Mouse (Mus musculus): ENCODE measurements around the gene Rgs7bp.

The Rgs7bp gene

DNA sequence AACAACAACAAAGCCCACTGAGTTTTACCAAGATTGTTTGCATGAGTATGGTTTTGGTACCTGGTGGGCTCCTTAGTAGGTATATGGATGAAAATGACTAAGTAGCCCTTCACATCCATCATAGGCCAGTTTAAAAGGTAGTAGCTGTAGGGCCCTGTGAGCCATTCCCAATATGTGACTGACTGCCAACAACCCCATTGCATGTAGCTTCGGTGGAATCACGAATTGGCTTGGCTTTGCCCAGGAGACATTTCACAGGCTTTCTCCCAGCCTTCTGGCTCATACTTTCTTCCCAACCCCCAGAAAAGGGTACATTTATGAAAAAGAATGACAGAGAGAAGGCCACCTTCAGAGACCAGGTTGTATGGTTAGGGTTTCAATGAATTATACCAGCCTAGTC, 45.8 kb downstream of the Rgs7bp start:
- ATAC-seq (ENCODE audit: low TSS enrichment) = peak; percentile 78

DNA sequence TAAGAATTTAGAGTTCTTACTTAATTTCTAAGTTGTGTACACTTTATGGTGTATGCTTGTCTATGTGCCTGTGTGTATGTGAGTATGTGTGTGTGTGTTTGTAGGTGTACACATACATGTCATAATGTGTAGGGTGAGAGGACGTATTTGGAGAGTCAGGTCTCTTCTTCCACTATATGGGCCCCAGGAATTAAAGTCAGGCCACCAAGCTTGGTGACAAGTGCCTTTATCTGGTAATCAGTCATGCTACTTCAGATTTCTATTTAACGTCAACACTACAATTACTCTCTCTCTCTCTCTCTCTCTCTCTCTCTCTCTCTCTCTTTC, 51.9 kb downstream of the Rgs7bp start:
- no peak for ATAC-seq (ENCODE audit: low TSS enrichment)

GRCm38 (mm10) chr13:105002132-105002830, 52.4 kb downstream of the Rgs7bp start:
- peak; percentile 35 for ATAC-seq (ENCODE audit: low TSS enrichment)

DNA sequence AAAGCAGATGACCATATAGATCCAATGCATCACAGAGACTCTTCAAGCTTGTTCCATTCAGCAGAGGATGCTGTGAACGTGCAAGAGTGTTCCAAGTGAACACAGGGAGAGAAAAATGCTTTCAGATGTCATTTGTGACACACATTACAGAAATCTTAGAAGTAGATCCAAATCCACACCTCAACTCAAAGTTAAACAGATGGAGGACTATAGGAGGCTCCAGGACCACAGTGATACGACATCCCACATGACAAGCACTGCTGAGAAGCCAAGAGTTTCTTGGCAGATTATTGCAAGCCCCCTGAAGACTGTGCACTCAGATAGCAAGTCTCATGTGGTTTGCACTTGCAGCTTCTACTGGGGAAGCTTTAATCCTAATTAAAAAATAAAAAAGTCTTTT, 53.0 kb downstream of the Rgs7bp start:
- ATAC-seq (ENCODE audit: low TSS enrichment) = peak; percentile 35

DNA sequence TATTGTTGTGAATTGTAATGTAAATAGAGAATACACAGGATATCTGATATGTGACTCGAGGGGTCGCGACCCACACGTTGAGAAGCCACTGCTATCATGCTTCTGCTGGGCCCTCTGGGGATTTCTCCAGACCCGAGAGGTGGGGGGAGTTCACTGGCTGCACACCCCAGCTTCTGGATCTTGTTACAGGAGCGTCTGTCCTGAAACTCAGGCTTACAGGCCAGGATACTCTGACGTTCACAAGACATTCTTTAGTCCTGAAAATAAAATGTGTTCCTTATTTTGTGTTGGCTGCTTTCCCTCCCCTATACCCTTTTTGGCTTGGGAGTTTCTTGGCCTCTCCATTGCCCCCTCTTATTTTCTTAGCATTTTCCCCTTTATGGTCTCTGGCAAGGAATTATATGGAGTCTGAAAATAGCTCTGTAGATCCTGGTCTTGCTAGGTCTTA, 65.9 kb downstream of the Rgs7bp start:
- ATAC-seq (ENCODE audit: low TSS enrichment) = no peak

DNA sequence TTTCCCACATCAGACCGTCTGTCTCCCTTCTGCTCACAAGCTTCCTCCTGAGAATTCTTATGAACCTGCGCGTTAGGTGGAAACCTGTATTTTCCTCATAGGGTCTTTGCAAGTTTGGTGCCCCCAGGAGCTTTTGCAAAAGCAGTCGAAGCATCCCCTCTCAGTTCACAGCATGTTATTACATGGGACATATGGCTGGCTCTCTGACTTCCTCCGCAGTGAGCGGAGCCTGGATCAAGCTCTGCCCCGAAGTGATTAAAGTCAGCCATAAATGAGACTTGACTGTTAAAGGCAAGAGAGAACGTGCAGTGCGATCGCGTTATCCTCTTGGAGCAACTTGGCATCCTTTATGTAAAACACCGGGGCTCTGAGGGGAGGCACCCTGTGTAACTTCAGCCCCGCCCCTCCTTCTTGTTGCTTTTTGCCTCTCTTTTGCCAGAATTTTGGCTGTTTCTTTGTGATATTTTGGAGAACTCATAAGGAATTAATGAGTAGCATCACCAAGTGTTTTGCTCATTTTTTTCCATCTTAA, 66.7 kb downstream of the Rgs7bp start:
- 0 out of 2 replicates have a peak, but pooled peaks have one; percentile 21 for ATAC-seq (ENCODE audit: low TSS enrichment)

GRCm38 (mm10) chr13:104985691-104986090, 69.0 kb downstream of the Rgs7bp start:
- ATAC-seq (ENCODE audit: low TSS enrichment) = no peak

DNA sequence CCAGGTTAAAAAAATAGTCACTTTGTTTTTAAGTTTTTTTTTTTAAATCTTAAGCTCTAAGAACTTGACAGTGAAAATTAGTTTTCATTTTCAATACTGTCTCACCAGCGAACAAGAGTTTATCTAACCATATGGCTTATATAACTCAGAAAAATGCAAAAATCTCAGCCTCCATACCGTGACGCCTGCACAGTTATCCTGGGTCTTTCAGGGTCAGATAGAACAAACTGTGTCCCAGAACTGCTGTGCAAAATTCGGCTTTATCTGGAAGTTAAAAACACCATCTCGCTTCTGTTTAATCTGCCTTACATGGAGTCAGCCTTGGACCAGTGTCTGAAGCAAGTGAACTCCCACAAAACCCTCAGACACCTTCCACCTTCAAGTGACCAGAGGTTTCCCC, 70.7 kb downstream of the Rgs7bp start:
- peak; percentile 29; the same call in 1 of the 2 replicates for ATAC-seq (ENCODE audit: low TSS enrichment)

GRCm38 (mm10) chr13:104982781-104983353, 71.9 kb downstream of the Rgs7bp start:
- ATAC-seq (ENCODE audit: low TSS enrichment) = peak; percentile 84

DNA sequence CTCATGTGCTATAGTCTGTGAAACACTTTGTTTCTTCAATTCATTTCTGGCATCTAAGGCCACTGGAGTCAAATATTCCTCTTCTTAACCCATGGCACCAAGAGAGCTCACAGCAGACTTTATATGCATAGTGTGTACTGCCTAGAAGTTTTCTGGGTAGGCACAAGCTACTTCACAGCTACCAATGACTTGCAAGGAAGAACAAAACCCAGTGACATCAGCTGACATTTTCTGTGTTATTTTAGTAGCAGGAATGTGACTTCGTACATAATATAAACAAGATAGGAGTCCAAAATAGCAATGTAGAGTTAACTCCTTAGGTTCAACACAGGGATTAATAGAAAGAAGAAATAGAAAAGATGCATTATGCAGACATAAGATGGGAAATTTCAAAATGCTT, 76.6 kb downstream of the Rgs7bp start:
- no peak for ATAC-seq (ENCODE audit: low TSS enrichment)

GRCm38 (mm10) chr13:104967486-104967885, 87.2 kb downstream of the Rgs7bp start:
- ATAC-seq (ENCODE audit: low TSS enrichment) = no peak

- ATAC-seq (ENCODE audit: low TSS enrichment) = no peak
Measured at GRCm38 (mm10) chr13:104963716-104964115, 91.0 kb downstream of the Rgs7bp start.

- peak; percentile 81 for ATAC-seq (ENCODE audit: low TSS enrichment)
Measured at GRCm38 (mm10) chr13:104962716-104963411, 91.9 kb downstream of the Rgs7bp start.

DNA sequence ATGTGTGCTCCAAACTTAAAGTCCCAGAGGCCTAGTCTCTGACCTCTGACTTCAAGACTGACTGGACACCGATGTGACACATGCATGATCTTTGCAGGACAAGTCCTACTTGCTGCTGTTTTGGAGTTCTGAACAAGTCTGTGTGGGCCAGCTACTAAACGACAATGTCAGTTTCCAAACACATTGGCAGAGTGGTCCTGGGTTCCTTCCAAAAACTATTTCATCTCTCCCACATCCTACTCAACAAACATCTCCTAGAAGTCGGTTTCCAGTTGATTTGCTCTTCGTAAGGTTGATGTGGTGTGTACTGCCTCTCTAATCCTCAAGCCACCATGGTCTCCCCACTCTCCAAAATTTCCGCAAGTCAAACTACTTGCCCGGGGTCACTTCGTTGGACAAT, 92.6 kb downstream of the Rgs7bp start:
- peak; percentile 7; the same call in 1 of the 2 replicates for ATAC-seq (ENCODE audit: low TSS enrichment)

DNA sequence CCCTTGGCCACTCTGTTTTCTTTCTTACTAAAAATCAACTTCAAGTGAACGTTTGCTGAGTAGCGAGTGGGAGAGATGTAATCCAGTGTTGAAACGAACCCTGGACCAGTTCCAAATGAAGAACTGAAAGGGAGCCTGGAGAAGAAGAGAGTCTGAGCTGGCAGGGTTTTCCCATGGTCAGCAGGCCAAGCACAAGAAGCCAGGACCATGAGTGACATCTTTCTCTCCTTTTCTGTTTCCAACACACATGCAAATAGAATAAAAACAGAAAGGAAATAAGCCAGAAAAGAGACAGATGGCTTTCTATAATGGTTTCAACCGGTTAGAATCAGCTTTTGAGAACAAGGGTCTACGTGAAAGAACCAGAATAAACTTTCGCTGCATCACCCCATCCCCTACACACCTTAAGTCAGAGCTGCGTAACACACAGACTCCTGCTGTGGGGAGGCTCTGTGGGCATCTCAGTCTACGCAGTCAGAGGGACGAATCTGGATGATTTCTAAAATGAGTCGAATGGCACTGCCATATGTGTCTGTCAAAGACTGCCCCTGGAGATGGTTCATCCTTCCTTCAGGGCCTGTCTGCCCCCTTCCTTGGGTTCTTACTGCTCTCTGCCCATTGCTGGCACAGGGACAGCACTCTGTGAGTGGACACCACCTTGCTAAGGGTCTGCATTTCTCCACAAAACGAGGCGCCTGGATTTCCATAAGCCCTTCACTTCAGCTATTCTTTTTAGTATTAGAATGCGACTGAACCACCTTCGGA, 93.6 kb downstream of the Rgs7bp start:
- ATAC-seq (ENCODE audit: low TSS enrichment) = peak; percentile 52

DNA sequence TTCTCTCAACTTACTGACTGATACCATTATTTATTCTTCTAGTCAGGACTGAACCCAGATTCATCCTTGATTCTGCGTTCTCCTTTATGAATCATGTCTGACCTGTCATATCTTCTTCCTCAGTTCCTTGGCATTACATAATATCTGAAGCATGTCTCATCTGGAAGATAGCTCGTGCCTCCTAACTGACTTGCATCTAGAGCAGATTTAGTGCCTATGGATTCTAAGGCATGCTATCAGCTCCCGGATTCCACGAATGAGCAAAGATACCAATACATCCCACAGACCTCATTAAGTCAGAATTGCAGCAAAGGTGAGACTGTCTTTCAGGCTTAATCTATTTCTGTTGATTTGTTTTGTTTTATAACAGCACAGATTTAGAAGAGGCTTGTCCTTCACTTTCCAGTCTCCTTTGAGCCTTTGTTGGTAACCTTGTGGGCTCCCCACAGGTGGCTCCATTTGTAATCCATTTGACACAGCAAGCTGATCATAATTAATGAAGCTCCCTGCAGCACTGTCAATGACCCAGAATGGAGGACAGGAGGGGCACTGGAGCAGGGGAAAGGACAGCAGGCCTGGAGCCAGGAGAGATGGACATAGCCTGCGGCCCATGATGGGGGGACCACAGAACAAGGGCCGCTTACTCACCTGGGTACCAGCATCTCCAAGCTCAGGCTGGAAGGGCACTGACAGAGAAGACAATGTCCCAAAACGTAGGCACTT, 94.4 kb downstream of the Rgs7bp start:
- ATAC-seq (ENCODE audit: low TSS enrichment) = no peak

DNA sequence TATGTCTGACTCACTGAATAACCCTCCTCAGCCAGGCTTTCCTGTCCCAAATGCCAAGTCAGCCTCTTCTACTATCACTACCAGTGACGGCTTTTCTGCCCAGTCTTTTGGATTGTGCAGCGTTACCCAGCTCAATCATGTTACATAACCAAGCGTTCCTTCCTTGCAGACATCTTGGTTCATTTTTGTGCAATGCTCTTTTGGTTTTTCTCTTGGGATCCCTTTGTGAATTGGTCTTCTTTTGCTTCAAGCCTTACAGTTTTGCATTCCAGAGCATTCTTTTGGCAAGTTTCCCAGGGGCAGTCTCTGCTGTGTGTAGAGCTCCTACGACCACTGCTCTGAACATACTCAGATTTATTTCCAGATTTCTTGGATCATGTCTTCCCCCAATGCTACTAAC, 95.0 kb downstream of the Rgs7bp start:
- 0 out of 2 replicates have a peak, but pooled peaks have one; percentile 4 for ATAC-seq (ENCODE audit: low TSS enrichment)

DNA sequence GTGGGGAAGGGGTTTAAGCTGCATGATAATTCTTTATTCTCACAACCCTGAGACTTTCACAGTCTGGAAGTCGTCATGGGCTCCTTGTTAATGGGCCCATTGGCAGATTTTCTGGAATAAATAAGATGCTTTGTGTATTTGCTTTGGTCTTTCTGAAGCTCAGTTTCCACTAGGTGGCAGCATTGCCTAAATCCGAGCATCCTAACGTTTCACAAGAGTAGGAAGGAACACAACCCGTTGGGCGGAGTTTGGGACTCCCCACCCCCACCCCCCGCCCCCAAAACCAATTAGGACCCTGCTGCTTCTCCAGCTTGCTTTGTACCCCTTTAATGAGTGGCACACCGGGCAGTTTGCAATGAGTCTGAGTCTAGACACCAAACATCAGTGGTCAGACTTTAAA, 106.8 kb downstream of the Rgs7bp start:
- ATAC-seq (ENCODE audit: low TSS enrichment) = peak; percentile 69

GRCm38 (mm10) chr13:104940483-104940882, 114.2 kb downstream of the Rgs7bp start:
- ATAC-seq (ENCODE audit: low TSS enrichment) = peak; percentile 52

- peak; percentile 39 for ATAC-seq (ENCODE audit: low TSS enrichment)
Measured at GRCm38 (mm10) chr13:104939856-104940255, 114.9 kb downstream of the Rgs7bp start.

DNA sequence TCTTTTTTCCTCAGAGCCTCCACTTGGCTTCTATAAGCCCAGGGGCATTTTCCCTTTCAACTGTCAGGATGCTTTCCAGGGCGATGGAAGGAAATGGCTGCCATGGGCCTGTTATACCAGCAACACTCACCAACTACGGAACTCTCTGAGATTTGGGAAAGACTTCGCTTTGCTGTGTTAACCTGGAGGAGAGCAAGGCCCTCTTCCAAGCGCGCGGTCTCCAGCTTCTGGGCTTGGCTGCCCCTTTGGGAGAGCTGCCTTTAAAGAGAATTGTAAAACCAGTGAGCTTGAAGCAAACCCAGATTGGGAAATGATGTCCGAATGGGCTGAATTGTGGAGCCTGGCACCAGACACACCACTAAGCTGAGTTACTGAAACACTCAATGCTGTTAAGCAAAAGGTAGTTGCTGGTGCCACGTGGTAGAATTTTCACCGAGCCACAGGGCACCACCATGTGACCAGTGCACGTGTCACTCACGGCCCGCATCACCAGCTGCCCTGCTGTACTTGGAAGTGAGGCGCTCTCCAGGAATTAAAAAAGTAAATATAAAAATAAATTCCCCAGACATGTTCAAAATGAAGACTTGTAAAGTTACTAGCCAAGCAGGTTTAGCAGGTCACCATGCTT, 115.7 kb downstream of the Rgs7bp start:
- ATAC-seq (ENCODE audit: low TSS enrichment) = no peak

Data from frontal cortex, adult (tissue).